Mouse (Mus musculus): ENCODE results near the gene E2f8.

Gene E2f8

GRCm38 (mm10) chr7:48821654-48822053, 59.7 kb downstream of the E2f8 start:
- no peak for DNase-seq (ENCODE audit: low read depth, low spot score)

Data from c-Kit-negative CD71-positive TER-119-positive erythroid progenitor cells, embryonic 14.5 days (primary cell).